Mouse (Mus musculus): ENCODE measurements around the gene Dact3.

DNA sequence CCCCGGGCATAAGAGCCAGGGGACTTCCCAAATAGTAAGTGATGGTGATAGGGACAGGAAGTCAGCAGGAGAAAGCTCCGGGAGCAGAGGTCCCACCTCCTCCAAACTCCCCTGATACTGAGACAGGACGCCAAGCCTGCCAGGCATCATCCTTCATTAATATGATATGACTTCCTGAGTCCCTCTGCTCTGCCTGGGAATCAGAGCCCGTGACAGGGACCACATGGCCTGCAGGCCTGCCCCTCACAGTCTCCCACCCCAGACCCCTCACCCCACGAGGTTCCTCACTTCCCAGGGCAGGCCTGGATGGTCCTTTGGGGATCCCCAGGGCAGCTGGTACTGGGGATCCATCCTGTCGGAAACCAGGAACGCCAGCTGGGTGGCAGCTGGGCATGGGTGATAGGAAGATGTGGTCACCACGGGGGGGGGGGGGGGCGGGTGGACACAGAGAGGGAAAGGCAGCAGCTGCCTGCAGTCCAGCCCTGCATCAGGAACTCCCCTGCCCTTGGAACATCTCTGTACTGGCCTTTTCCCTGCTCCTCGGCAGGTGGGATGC is 29.1 kb downstream of the Dact3 start:
- TF ChIP-seq CTCF (IDR thresholded peaks at IDR 0.05; ENCODE audit: borderline replicate concordance, control insufficient read depth, extremely low read depth, insufficient read depth, low read length, poor library complexity) (no peak), POLR2A (IDR thresholded peaks at IDR 0.05; ENCODE audit: control insufficient read depth, extremely low read depth, insufficient read depth, low read length, poor library complexity) (no peak)

Measured in thymus, adult 2 months (tissue).